Mouse (Mus musculus) frontal cortex, adult 2 months (tissue): ENCODE measurements at regions not wholly inside any gene's neighbourhood (a gene's known extent, or its start where the extent isn't known, plus 50 kb on each side); places are given as distances from the start of the nearest gene placed in this dataset.
"Not testable (repeated sequence)": the region's sequence is repeated elsewhere in the genome, so short reads cannot be mapped to it uniquely, and the experiment has no call there.

Experiments
- DNase-seq, 2 experiments: peaks; one replicate each; pipeline ENCODE4 v3.0.0; 2022; ENCODE audit warnings: low spot score in 1 of 2; ENCODE audit errors: extremely low spot score in 1 of 2

GRCm38 (mm10) chr13:79765437-79765838 is 1117.7 kb upstream of the Arrdc3 start:
- peak; percentile 7 to 19 for DNase-seq

- peak; percentile 46 to 71 for DNase-seq
Measured at GRCm38 (mm10) chr13:79784991-79785666, 1098.1 kb upstream of the Arrdc3 start.

GRCm38 (mm10) chr13:79801591-79801990 is 1081.6 kb upstream of the Arrdc3 start:
- DNase-seq: no peak

GRCm38 (mm10) chr13:79835592-79835991 is 1047.6 kb upstream of the Arrdc3 start:
- DNase-seq: no peak

GRCm38 (mm10) chr13:79844800-79845199 is 1038.4 kb upstream of the Arrdc3 start:
- DNase-seq: peak in 1 of 2 experiments; percentile 11

- not testable (repeated sequence) for DNase-seq
Measured at GRCm38 (mm10) chr13:79867501-79867900, 1015.7 kb upstream of the Arrdc3 start.

- no peak for DNase-seq
Measured at GRCm38 (mm10) chr13:79868481-79869225, 1014.5 kb upstream of the Arrdc3 start.

GRCm38 (mm10) chr13:79880136-79880535 is 1003.0 kb upstream of the Arrdc3 start:
- DNase-seq: no peak

- no peak for DNase-seq
Measured at GRCm38 (mm10) chr13:79885959-79886358, 997.2 kb upstream of the Arrdc3 start.

- DNase-seq: no peak
Measured at GRCm38 (mm10) chr13:79886361-79886760, 996.8 kb upstream of the Arrdc3 start.
